Mouse (Mus musculus): ENCODE measurements around the gene Tmem167b.
"Not testable (repeated sequence)": the region's sequence is repeated elsewhere in the genome, so short reads cannot be mapped to it uniquely, and the experiment has no call there.

The Tmem167b gene

GRCm38 (mm10) chr3:108562133-108562730, at the start of gene Tmem167b:
TSS of gene Tmem167b (minus strand) at chr3:108562466.
- DNase-seq (ENCODE audit: low spot score in 2 of 2): peak; percentile 94

GRCm38 (mm10) chr3:108608906-108609305, 46.6 kb upstream of the Tmem167b start:
- DNase-seq (ENCODE audit: low spot score in 2 of 2): no peak

GRCm38 (mm10) chr3:108591530-108592522, 29.6 kb upstream of the Tmem167b start:
- DNase-seq (ENCODE audit: low spot score in 2 of 2): no peak

- peak; percentile 93 to 94 for DNase-seq (ENCODE audit: low spot score in 2 of 2)
Measured at GRCm38 (mm10) chr3:108590786-108591529, 28.7 kb upstream of the Tmem167b start, which contains the start of gene Wdr47. TSS of gene Wdr47 (plus strand) at chr3:108591279.

- DNase-seq (ENCODE audit: low spot score in 2 of 2): no peak
Measured at GRCm38 (mm10) chr3:108588446-108588845, 26.2 kb upstream of the Tmem167b start.

- no peak for DNase-seq (ENCODE audit: low spot score in 2 of 2)
Measured at GRCm38 (mm10) chr3:108584580-108584979, 22.3 kb upstream of the Tmem167b start.

GRCm38 (mm10) chr3:108574018-108574417, 11.8 kb upstream of the Tmem167b start:
- DNase-seq (ENCODE audit: low spot score in 2 of 2): no peak

- no peak for DNase-seq (ENCODE audit: low spot score in 2 of 2)
Measured at GRCm38 (mm10) chr3:108572309-108573010, 10.2 kb upstream of the Tmem167b start.

- DNase-seq (ENCODE audit: low spot score in 2 of 2): peak; percentile 95 to 97
Measured at GRCm38 (mm10) chr3:108571443-108572294, 9.4 kb upstream of the Tmem167b start, which contains the start of gene Taf13. TSS of gene Taf13 (plus strand) at chr3:108571698.

GRCm38 (mm10) chr3:108570813-108571212, 8.5 kb upstream of the Tmem167b start:
- DNase-seq (ENCODE audit: low spot score in 2 of 2): no peak

- DNase-seq (ENCODE audit: low spot score in 2 of 2): not testable (repeated sequence)
Measured at GRCm38 (mm10) chr3:108569636-108570035, 7.4 kb upstream of the Tmem167b start.

- DNase-seq (ENCODE audit: low spot score in 2 of 2): no peak
Measured at GRCm38 (mm10) chr3:108567990-108568877, 6.0 kb upstream of the Tmem167b start.

GRCm38 (mm10) chr3:108563309-108563708, 1.0 kb upstream of the Tmem167b start:
- DNase-seq (ENCODE audit: low spot score in 2 of 2): peak; percentile 58 to 75

- no peak for DNase-seq (ENCODE audit: low spot score in 2 of 2)
Measured at GRCm38 (mm10) chr3:108562777-108563271, 558 bp upstream of the Tmem167b start.

GRCm38 (mm10) chr3:108557888-108558287, 4.4 kb downstream of the Tmem167b start:
- DNase-seq (ENCODE audit: low spot score in 2 of 2): no peak

GRCm38 (mm10) chr3:108554587-108555312, 7.5 kb downstream of the Tmem167b start:
- DNase-seq (ENCODE audit: low spot score in 2 of 2): peak; percentile 86 to 90

GRCm38 (mm10) chr3:108554111-108554561, 8.1 kb downstream of the Tmem167b start:
- DNase-seq (ENCODE audit: low spot score in 2 of 2): peak; percentile 45 to 68

- DNase-seq (ENCODE audit: low spot score in 2 of 2): no peak
Measured at GRCm38 (mm10) chr3:108542299-108542698, 20.0 kb downstream of the Tmem167b start.

All from urinary bladder, postnatal 4 days (tissue).